Mouse (Mus musculus): ENCODE data around the gene Tacr2. TPM values are rescaled to one million over a fixed set of nuclear protein-coding genes. Genes with fewer than 3 reads are reported as not detected.

Gene Tacr2
- polyA plus RNA-seq, 1 experiment: 0.19 TPM

GRCm38 (mm10) chr10:62305090-62305489, 52.9 kb downstream of the Tacr2 start:
- Histone ChIP-seq H3K4me1 (replicated peaks; ENCODE audit: control insufficient read depth, insufficient read depth, low read length) (peaks cover 7% of the 10 kb centered on the region), H3K4me3 (ENCODE audit: control insufficient read depth, insufficient read depth, low read length) (no peak overlapping the region), H3K27ac (ENCODE audit: control insufficient read depth, insufficient read depth, low read length) (no peak overlapping the region), H3K27me3 (ENCODE audit: control insufficient read depth, insufficient read depth, low read length) (no peaks in the 10 kb centered on the region), H3K36me3 (ENCODE audit: control insufficient read depth, insufficient read depth, low read length) (no peaks in the 10 kb centered on the region; the same call in 1 of the 2 replicates)
- DNase-seq: no peak
- TF ChIP-seq CTCF (IDR thresholded peaks at IDR 0.05; ENCODE audit: borderline replicate concordance, control insufficient read depth, extremely low read depth, insufficient read depth, low read length, poor library complexity) (no peak), POLR2A (IDR thresholded peaks at IDR 0.05; ENCODE audit: control insufficient read depth, extremely low read depth, insufficient read depth, low read length, poor library complexity) (no peak)
- 98% methylated on average over 6 of the region's 6 CpGs for WGBS

GRCm38 (mm10) chr10:62306483-62306882, 54.2 kb downstream of the Tacr2 start:
- peak; percentile 29 for DNase-seq
- Histone ChIP-seq H3K4me1 (replicated peaks; ENCODE audit: control insufficient read depth, insufficient read depth, low read length) (peaks cover 8% of the 10 kb centered on the region), H3K4me3 (ENCODE audit: control insufficient read depth, insufficient read depth, low read length) (no peak overlapping the region), H3K27me3 (ENCODE audit: control insufficient read depth, insufficient read depth, low read length) (no peaks in the 10 kb centered on the region), H3K36me3 (ENCODE audit: control insufficient read depth, insufficient read depth, low read length) (no peaks in the 10 kb centered on the region; the same call in 1 of the 2 replicates), H3K27ac (ENCODE audit: control insufficient read depth, insufficient read depth, low read length) (no peak overlapping the region)
- 4% methylated on average over 3 of the region's 3 CpGs for WGBS
- no peak for TF ChIP-seq CTCF (IDR thresholded peaks at IDR 0.05; ENCODE audit: borderline replicate concordance, control insufficient read depth, extremely low read depth, insufficient read depth, low read length, poor library complexity)
- TF ChIP-seq POLR2A (IDR thresholded peaks at IDR 0.05; ENCODE audit: control insufficient read depth, extremely low read depth, insufficient read depth, low read length, poor library complexity): no peak

DNA sequence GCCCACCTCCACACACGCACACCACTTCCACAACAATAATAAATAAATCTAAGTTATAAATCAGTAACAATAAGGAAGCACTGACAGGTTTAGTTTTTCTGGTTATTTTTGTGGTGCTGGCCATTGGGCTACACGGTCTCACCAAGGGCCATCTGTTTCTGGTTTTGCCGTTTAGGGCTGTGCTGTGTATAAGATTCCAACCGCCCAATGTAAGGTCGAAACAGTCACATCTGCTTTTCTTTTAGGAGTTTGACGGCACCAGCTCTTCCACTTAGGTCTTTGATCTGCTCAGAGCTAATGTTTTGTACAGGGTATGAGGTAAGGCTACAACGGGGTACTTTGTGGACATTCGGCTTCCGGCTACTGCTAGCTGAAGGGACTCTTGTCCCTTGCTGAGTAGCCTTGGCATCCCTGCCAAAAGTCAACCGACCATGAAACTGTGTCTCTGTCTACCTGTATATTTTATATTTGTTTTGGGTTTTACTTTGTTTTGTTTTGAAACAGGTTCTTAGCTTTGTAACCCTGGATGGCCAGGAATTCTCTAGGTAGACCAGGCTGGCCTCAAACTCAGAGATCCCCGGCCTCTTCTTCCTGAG, 56.8 kb downstream of the Tacr2 start:
- no peak for DNase-seq
- 96% methylated on average over 11 of the region's 11 CpGs for WGBS

GRCm38 (mm10) chr10:62309593-62309992, 57.4 kb downstream of the Tacr2 start:
- peaks cover 12% of the 10 kb centered on the region for H3K4me1 ChIP-seq (replicated peaks; ENCODE audit: control insufficient read depth, insufficient read depth, low read length)
- H3K27me3 ChIP-seq (ENCODE audit: control insufficient read depth, insufficient read depth, low read length): no peaks in the 10 kb centered on the region
- H3K36me3 ChIP-seq (ENCODE audit: control insufficient read depth, insufficient read depth, low read length): no peaks in the 10 kb centered on the region; the same call in 1 of the 2 replicates
- WGBS: 93% methylated on average over 5 of the region's 5 CpGs
- TF ChIP-seq CTCF (IDR thresholded peaks at IDR 0.05; ENCODE audit: borderline replicate concordance, control insufficient read depth, extremely low read depth, insufficient read depth, low read length, poor library complexity) (no peak), POLR2A (IDR thresholded peaks at IDR 0.05; ENCODE audit: control insufficient read depth, extremely low read depth, insufficient read depth, low read length, poor library complexity) (no peak)
- no peak for DNase-seq
- no peak overlapping the region for H3K27ac ChIP-seq (ENCODE audit: control insufficient read depth, insufficient read depth, low read length)
- H3K4me3 ChIP-seq (ENCODE audit: control insufficient read depth, insufficient read depth, low read length): no peak overlapping the region

More for the DNA sequence above, 56.8 kb downstream of the Tacr2 start:
- Histone ChIP-seq H3K4me1 (replicated peaks; ENCODE audit: control insufficient read depth, insufficient read depth, low read length) (peaks cover 12% of the 10 kb centered on the region), H3K27me3 (ENCODE audit: control insufficient read depth, insufficient read depth, low read length) (no peaks in the 10 kb centered on the region), H3K27ac (ENCODE audit: control insufficient read depth, insufficient read depth, low read length) (no peak overlapping the region), H3K36me3 (ENCODE audit: control insufficient read depth, insufficient read depth, low read length) (no peaks in the 10 kb centered on the region; the same call in 1 of the 2 replicates), H3K4me3 (ENCODE audit: control insufficient read depth, insufficient read depth, low read length) (no peak overlapping the region)
- TF ChIP-seq POLR2A (IDR thresholded peaks at IDR 0.05; ENCODE audit: control insufficient read depth, extremely low read depth, insufficient read depth, low read length, poor library complexity) (no peak), CTCF (IDR thresholded peaks at IDR 0.05; ENCODE audit: borderline replicate concordance, control insufficient read depth, extremely low read depth, insufficient read depth, low read length, poor library complexity) (no peak)

GRCm38 (mm10) chr10:62310259-62311039, 58.2 kb downstream of the Tacr2 start:
- H3K27ac ChIP-seq (ENCODE audit: control insufficient read depth, insufficient read depth, low read length): no peak overlapping the region
- no peak overlapping the region for H3K4me3 ChIP-seq (ENCODE audit: control insufficient read depth, insufficient read depth, low read length)
- TF ChIP-seq CTCF (IDR thresholded peaks at IDR 0.05; ENCODE audit: borderline replicate concordance, control insufficient read depth, extremely low read depth, insufficient read depth, low read length, poor library complexity): no peak
- no peak for TF ChIP-seq POLR2A (IDR thresholded peaks at IDR 0.05; ENCODE audit: control insufficient read depth, extremely low read depth, insufficient read depth, low read length, poor library complexity)
- H3K4me1 ChIP-seq (replicated peaks; ENCODE audit: control insufficient read depth, insufficient read depth, low read length): peaks cover 12% of the 10 kb centered on the region
- WGBS: 74% methylated on average over 10 of the region's 10 CpGs
- no peak for DNase-seq
- H3K36me3 ChIP-seq (ENCODE audit: control insufficient read depth, insufficient read depth, low read length): no peaks in the 10 kb centered on the region
- H3K27me3 ChIP-seq (ENCODE audit: control insufficient read depth, insufficient read depth, low read length): no peaks in the 10 kb centered on the region

- peaks cover 10% of the 10 kb centered on the region for H3K4me1 ChIP-seq (replicated peaks; ENCODE audit: control insufficient read depth, insufficient read depth, low read length)
- no peak overlapping the region for H3K27ac ChIP-seq (ENCODE audit: control insufficient read depth, insufficient read depth, low read length)
- DNase-seq: no peak
- 23% methylated on average over 6 of the region's 6 CpGs for WGBS
- no peaks in the 10 kb centered on the region for H3K36me3 ChIP-seq (ENCODE audit: control insufficient read depth, insufficient read depth, low read length)
- no peaks in the 10 kb centered on the region for H3K27me3 ChIP-seq (ENCODE audit: control insufficient read depth, insufficient read depth, low read length)
- H3K4me3 ChIP-seq (ENCODE audit: control insufficient read depth, insufficient read depth, low read length): no peak overlapping the region
- TF ChIP-seq CTCF (IDR thresholded peaks at IDR 0.05; ENCODE audit: borderline replicate concordance, control insufficient read depth, extremely low read depth, insufficient read depth, low read length, poor library complexity): no peak
- TF ChIP-seq POLR2A (IDR thresholded peaks at IDR 0.05; ENCODE audit: control insufficient read depth, extremely low read depth, insufficient read depth, low read length, poor library complexity): no peak
These were observed 59.2 kb downstream of the Tacr2 start for GRCm38 (mm10) chr10:62311464-62311863.

Measured in thymus, adult 2 months (tissue).